Mouse (Mus musculus) B cell, adult 67 days (primary cell): ENCODE results near the gene Grm5. TPM values are rescaled to one million over a fixed set of nuclear protein-coding genes. Genes with fewer than 3 reads are reported as not detected.

ENCODE experiments used
- total RNA-seq, 2 experiments: library from RNA; stranded (reverse); gene quantifications; 4 replicates each; pipeline ENCODE4 v1.2.4; 2023

Gene Grm5
- not detected for total RNA-seq

DNA sequence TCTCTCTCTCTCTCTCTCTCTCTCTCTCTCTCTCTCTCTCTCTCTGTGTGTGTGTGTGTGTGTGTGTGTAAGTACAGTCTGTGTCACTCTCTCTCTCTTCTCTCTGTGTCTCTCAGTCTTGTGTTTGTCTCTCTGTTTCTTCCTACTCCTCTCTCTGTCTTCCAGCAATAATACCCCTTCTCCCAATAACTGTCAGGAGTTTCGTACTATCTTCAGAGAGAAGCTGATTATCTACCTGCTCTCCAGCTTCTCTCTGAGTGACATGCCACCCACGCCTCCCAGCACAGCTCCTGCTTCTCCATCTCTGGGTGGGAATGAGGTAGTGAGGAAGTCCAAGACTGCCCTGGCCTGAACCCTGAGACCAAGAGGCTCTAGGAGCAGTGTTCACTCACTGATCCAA is at the start of gene Grm5:
TSS of gene Grm5 (plus strand) at position 301 of the 400 bp plus-strand sequence.

Other genes starting within 250 kb of the Grm5 start
- not detected for gene Tyr, start 90.7 kb upstream of the Grm5 start, total RNA-seq